Mouse (Mus musculus) gastrocnemius, postnatal 36 days (tissue): ENCODE results near the gene Zfp839. TPM values are rescaled to one million over a fixed set of nuclear protein-coding genes. Genes with fewer than 3 reads are reported as not detected.

Experiments used
- DNase-seq, 2 experiments: peaks; one replicate each; pipeline ENCODE4 v3.0.0; 2022
- intact Hi-C: fragments of 180-260 bp; cut with DNase I; formaldehyde crosslinking; loops from one replicate; pipeline ENCODE4 v1.15.1; 2025
- total RNA-seq, 2 experiments: library from RNA; stranded (reverse); gene quantifications; 2 replicates each; pipeline ENCODE4 v1.2.3; 2021

Zfp839 gene
- total RNA-seq, 2 experiments from 2014 or later, result 4.2 to 7.3 TPM

DNA sequence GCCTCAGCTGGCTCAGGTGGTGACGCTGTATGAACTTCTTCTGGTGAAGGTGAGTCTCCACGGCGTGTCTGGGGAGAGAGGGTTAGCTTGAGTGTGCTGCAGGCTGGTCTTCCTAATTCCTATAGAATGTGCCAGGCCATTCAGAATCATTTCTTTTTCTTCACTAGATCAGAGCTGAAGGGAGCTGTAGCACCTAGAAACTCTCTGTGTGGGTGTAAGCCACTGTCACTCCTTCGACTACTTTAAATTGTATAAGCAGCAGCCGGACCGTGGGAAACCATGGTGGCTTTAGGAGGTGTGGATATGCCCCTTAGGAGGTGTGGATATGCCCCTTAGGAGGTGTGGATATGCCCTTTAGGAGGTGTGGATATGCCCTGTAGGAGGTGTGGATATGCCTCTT, 14.0 kb downstream of the Zfp839 start:
- DNase-seq, result no peak
- intact Hi-C loops, result no loop called here

DNA sequence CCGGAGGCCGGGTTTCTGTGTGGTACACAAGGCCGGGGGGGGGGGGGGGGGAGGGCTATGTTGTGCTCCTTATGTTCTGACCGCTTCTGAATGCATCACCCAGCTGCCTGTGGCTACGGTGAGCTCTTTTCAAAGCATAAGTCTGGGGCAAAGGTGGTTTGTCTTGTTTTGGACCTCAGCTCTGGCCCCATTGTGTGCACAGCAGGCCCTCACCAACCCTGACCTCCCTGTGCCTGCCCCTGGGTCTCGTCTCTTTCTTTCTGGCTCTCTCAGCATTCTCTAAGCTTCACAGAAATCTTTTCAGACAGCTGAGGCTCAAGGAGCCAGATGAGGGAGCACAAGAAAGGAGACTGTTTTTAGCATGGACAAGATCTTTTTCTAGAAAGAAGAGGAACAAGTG, 15.5 kb downstream of the Zfp839 start:
- intact Hi-C loops, result no loop called here
- DNase-seq, result no peak

DNA sequence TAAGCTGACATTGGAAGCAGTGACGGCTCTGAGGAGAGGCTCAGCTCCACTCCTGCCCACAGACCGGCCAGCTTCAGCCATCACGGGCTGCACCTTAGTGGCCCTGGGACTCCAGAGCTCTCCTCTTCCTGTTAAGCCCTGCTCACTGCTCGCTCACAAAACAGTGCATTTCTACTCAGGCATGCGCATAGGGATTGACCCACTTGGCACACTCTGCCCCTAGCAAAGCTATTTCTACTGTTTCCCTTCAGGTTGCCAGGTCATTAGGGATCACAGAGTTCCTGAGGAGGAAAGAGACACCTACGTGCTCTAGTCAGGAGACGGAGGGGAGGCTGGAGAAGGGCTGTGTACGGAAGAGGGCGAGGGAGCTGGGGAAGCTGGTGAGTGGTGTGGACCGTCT, 15.9 kb downstream of the Zfp839 start:
- DNase-seq, result no peak

DNA sequence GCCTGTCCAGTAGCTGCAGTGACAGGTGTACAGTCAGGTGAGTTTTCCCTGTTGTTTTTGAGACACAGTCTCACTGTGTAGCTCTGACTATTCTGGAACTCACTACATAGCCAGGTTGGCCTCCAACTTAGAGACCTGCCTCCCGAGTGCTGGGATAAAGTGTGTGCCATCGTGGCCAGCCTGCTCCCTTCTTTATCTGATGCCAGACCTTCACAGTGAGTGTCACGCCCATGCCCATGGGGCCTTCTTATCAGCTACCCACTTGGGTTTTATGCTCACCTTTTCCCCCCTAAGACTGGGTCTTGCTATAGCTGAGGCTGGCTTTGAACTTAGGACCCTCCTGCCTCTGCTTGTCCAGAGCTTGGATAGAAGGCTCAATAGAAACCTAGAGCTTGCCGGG, 20.1 kb downstream of the Zfp839 start:
- intact Hi-C loops, result no loop called here
- DNase-seq, result no peak

More for the DNA sequence above, 15.9 kb downstream of the Zfp839 start:
- intact Hi-C loops, result no loop called here

DNA sequence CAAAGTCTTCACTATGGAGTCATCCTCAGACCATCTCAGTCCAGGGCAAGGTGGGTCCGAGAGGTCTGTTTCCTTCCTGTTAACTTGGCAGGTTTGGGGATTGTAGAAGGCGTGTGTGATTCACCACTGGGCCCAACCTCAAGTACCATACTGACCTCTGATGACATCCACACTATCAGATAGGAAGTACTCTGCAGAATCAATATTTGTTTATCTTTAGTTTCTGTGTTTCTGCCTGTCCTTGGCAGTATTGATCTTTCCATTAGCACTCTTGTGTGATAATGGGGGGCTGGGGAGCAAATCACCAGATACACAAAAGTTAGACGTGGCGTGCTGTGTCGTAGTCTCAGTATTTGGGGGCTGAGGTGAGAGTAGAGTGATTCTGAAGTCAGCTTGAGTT, 21.2 kb downstream of the Zfp839 start:
- intact Hi-C loops, result no loop called here
- no peak for DNase-seq

DNA sequence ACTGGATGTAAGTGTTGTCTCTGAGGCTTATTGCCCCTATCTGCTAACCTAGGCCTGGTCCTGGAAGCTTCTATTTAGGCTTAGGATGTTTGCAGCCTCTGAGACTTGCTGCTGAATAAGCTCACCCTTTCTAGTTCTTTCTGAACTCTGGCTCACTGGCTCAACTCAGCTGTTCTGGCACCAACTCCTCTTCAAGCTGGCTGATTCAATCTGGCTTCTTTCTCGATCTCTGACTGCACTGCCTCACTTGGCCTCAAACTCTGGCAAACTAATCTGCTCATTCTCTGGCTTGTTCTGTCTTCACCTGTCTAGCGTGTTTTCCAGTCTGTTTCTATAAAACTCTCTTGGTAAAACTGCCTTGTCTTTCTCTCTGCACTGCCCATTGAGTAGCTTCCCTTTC, 25.3 kb downstream of the Zfp839 start:
- intact Hi-C loops, result no loop called here
- no peak for DNase-seq

DNA sequence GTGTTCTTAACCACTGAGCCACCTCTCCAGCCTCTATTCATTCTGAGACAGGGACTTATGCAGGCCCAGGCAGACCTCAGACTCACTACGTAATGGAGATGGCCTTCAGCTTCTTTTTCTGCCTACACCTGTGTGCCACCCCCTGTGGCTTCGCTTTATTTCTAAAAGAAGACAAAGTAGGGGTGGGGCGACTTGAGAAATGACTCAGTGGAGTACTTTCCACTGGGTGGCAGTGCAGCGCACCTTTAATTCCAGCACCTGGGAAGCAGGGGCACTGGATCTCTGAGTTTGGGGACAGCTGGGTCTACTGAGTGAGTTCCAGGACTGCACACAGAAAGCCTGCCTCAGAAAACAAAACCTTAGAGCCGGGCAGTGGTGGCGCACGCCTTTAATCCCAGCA, 32.2 kb downstream of the Zfp839 start:
- intact Hi-C loops, result no loop called here
- no peak for DNase-seq

DNA sequence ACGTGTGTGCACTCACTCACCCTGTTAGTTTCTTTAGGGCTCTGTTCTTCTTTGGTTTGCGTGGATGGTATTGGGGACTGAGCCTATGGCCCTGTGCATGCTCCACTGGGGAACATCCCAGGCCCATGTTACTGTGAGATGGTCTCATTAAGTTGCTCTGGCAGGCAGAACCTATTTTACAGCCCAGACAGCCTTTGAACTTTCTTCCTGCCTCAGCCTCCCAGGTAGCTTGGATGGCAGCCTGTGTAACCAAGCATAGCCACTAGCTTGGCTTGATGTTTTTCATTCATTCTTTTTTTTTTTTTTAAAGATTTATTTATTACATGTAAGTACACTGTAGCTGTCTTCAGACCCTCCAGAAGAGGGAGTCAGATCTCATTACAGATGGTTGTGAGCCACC, 35.2 kb downstream of the Zfp839 start:
- no peak for DNase-seq
- intact Hi-C loops, result loop anchor here (5.0 kb wide), 1 partner anchor 107 kb away; no protein-coding TSS in a partner anchor

DNA sequence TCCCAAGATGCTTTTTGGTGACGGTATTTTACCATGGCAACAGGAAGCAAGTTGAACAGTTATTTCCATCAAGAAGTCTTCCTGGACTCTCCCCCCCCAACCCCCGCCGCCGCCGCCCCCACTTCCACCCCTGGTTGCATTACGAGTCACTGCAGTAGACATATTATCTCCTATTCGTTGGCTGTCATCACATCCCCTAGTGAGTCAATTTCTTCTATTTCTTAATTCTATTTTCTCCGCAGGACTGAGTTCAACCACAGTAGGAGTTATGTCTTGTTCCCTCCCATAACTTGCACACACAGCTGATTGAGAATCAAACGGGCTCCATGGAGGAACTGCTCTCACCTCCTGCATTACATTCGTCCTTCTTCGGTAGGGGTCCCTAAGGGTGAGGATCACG, 38.1 kb downstream of the Zfp839 start:
- intact Hi-C loops, result loop anchor here (5.0 kb wide), 1 partner anchor 104 kb away; no protein-coding TSS in a partner anchor
- no peak for DNase-seq

DNA sequence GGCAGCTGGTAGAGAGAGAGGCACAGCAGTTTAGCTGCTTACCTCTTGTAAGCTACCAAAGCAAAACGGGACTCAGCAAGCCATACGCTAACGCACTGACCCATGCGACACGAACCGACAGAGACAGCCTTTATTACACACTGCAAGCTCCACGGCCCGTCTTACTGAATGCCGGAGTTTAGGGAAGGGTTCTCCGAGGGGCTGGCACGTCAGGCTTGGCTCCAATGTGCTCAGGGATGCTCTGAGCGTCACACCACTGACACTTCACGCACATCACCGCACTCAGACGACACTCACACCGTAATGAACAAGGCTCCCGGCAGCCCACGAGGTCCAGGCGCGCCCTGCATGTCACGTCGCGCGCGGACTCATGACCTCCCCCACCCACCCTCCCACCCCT, 38.6 kb downstream of the Zfp839 start:
- no peak for DNase-seq
- intact Hi-C loops, result loop anchor here (5.0 kb wide), 1 partner anchor 104 kb away; no protein-coding TSS in a partner anchor

DNA sequence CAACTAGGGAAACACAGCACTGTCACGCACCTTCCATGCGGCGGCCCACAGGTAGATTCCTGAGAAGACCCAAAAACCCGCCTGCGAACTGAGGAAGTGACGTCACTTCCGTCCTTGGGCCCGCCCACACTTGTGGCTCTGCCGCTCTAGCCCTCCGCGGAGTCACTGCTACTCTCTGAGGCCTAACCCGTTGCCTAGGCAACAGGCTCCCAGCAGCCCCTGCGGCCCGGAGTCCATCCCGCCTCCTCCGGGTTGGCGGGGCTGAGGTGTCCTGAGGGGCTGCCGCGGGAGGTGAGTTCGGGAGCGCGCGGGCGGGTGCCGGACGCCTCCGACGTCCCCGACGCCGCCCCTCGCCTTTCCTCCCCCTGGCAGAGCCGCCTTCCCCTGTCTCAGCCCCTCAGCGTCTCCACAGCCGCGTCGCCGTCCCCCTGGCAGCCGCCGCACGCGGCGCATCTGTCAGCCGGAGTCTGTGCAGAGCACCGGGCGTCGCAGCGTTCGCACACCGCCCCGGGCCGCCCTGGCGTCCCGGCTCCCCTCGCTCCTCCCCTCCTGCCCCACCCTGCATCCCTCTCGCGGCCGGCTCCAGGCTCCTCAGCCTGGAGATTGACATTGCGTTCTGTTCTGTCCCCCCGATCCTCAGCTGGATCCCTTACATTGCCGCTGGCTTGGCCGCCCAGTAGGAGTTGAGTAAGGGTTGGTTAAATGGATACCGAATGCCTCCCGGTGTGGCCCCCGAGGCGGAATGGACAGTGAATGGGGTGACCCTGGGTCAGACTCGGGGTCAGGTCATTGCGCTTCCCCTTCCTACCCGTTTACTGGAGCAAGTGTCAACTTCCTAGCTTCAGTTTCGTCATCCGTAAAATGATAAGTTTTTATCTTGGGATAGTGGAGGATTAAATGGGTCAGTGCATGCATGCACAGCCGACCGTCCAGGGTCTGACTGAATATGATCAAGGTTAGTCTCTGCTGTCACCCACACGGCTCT, 39.3 kb downstream of the Zfp839 start, which contains the start of the genes Cinp and Tecpr2:
Gene Cinp, minus strand, starts transcription at position 110 of the 985 bp plus-strand sequence.
Gene Tecpr2, plus strand, starts transcription at position 229 of the 985 bp plus-strand sequence.
- intact Hi-C loops, result loop anchor here (5.0 kb wide), 1 partner anchor 103 kb away; no protein-coding TSS in a partner anchor
- DNase-seq, result peak; percentile 87 to 92

DNA sequence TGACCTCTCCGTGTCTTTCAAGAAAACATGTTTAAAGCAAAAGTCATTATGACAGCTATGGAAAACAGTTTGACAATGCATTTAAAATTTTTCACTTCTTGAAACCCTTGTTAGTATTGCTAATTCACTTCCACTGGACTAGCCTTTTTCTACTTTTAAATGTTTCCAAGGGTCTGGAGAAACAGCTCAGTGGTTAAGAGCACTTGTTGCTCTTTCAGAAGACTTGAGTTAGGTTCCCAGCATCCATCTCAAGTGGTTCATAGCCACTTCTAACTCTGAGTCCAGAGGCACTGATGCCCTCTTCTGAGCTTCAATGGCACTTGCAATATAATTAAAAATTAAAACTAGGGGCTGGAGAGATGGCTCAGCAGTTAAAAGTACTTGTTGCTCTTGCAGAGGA, 41.8 kb downstream of the Zfp839 start:
- intact Hi-C loops, result no loop called here
- no peak for DNase-seq

DNA sequence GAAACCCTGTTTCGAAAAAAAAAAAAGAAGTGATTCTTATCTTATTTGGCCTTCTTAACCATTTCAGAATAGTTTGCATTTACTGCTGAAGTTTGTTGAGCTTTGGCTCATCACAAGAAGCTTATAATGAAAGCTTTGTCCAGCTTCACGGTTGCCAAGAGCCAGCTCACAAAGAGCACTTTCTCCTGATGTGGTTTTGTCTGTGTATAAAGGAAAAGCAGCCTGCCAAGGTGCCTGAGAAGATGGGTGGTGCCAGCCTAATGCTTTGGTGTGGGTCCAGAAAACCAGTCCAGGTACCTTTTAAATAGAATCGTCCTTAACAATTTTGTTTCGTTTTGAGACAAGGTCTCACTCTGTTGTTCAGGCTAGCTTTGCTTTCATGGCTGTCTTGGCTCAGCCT, 52.1 kb downstream of the Zfp839 start:
- intact Hi-C loops, result no loop called here

DNA sequence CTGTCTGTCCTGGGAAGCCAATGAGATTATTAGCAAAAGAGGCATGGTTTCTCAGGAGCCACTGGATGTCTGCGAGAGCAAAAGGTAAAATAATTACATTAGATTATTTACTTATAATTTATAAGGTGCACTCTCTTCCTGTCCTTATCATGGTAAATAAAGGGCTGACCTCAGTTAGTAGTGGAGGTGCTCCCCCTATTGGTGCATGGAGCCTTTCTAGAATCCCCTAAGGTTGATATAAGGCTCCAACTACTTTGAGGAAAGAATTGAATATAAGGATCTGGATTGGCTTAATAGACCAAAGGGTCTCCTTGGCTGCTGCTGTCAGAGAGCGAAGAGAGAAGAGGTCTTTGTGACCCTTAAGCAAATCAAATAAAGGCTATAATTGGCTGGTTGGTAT, 53.5 kb downstream of the Zfp839 start:
- no peak for DNase-seq
- intact Hi-C loops, result no loop called here

More for the DNA sequence above, 52.1 kb downstream of the Zfp839 start:
- DNase-seq, result no peak

DNA sequence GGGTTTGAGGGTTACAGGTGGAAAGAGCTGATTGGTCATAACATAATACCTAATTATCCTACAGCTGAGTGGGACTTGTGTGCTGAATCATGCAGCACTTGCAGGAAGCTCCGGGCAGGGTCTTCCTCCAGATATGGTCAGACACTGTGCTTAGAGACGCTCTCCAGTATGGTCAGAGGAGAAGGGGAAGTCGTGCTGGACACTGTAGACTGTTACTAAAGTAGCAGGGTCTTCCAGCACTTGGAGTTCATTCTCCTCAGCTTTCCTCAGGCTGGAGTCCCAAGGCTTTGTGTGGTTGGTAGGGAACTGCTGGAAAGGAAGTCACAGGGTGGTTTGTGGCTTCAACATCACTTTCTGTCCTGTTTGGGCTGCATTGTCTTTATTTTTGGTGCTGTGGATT, 57.8 kb downstream of the Zfp839 start:
- intact Hi-C loops, result no loop called here
- no peak for DNase-seq

DNA sequence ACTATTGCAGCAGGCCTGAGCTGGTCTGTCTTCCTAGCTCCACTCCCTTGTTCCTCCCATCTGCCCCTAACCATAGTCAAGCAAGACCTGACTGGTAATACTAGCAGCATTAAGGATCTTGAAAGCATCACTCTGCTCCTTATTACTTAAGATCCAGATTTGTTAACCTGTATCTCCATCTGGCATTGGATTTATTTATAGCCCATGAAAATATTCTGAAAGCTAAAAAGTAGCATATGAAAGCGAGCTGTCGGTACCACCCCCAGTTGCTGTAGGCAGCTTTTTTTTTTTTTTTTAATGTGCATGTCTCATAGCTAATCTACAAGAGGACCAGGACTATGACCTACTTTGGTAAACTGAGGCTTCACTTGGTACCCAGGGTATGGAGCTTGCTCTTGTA, 59.9 kb downstream of the Zfp839 start:
- intact Hi-C loops, result no loop called here

DNA sequence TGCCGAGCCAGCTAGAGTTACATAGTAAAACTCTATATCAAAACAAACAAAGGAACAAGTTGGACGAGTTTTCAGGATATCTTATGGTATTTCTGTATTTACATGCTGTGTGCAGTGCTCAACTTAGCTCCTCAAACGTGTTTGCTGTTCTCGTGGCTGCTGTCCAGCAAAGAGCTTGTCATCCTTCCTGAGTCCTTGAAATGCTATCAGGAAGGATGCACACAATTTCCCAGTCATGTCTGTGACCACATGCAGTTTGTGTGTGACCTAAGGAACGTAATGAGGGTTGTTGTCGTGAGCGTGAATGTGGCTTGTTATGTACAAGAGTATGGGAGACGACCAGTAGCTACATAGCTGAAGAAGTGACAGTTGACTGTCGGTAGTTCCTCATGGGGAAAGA, 65.7 kb downstream of the Zfp839 start:
- no peak for DNase-seq
- intact Hi-C loops, result no loop called here

More for the DNA sequence above, 59.9 kb downstream of the Zfp839 start:
- no peak for DNase-seq

Other genes with a start within 250 kb of the Zfp839 start
- 10 to 100 TPM; 60.4 to 63.9 TPM for gene Dync1h1, start 248.8 kb upstream of the Zfp839 start, total RNA-seq
- not detected for gene 1700001K19Rik, start 167.6 kb upstream of the Zfp839 start, total RNA-seq
- 10 to 100 TPM; 38.6 to 52.2 TPM for gene Hsp90aa1, start 147.5 kb upstream of the Zfp839 start, total RNA-seq
- 10 to 100 TPM; 15.7 to 15.9 TPM for gene Wdr20, start 112.3 kb upstream of the Zfp839 start, total RNA-seq
- under 1 TPM in 1 of 2 experiments, not detected in 1; 0.37 TPM for gene Mok, start 9.3 kb upstream of the Zfp839 start, total RNA-seq
- 10 to 100 TPM; 22.3 to 24.6 TPM for gene Cinp, start 38.9 kb downstream of the Zfp839 start, total RNA-seq
- gene Tecpr2, start 39.0 kb downstream of the Zfp839 start, total RNA-seq, result 1 to 10 TPM; 1.9 to 2.1 TPM
- 100 to 1,000 TPM; 161 to 219 TPM for gene Ankrd9, start 128.8 kb downstream of the Zfp839 start, total RNA-seq
- 1 to 10 TPM; 7.1 to 7.3 TPM for gene Rcor1, start 189.1 kb downstream of the Zfp839 start, total RNA-seq